ENCODE assay signal across 21 mouse cellular contexts in genomic region chr1:57358546-57358945, GRCm38 (mm10). TPM values are rescaled to one million over a fixed set of nuclear protein-coding genes. Genes with fewer than 3 reads are reported as not detected.
DNase-seq lines count a peak whose midpoint lies in the region; ATAC-seq and TF ChIP-seq lines count a peak whose summit lies in the region.
"Had no signal": no experiment of that assay in that cellular context is flagged by ENCODE, and none has a peak within 500 bp of the region (broad histone marks: within the 10 kb centered on the region; RNA-seq: fewer than 3 reads in every experiment).

No protein-coding gene starts in this region.

- no peaks in the 10 kb centered on the region for H3K36me3 ChIP-seq in embryonic facial prominence, embryonic 11.5 days (replicated peaks; ENCODE audit: control insufficient read depth, insufficient read depth, low read depth, low read length)
- H3K36me3 ChIP-seq in embryonic facial prominence, embryonic 10.5 days (replicated peaks): no peaks in the 10 kb centered on the region
- H3K36me3 ChIP-seq in limb, embryonic 11.5 days (ENCODE audit: control insufficient read depth, insufficient read depth, low read length): no peaks in the 10 kb centered on the region
- no peaks in the 10 kb centered on the region for H3K36me3 ChIP-seq in limb, embryonic 10.5 days
- no peaks in the 10 kb centered on the region for H3K36me3 ChIP-seq in neural tube, embryonic 14.5 days (ENCODE audit: control insufficient read depth, insufficient read depth, low read length)
- no peaks in the 10 kb centered on the region for H3K36me3 ChIP-seq in neural tube, embryonic 15.5 days
- H3K36me3 ChIP-seq: forebrain, embryonic 12.5 days; hindbrain, embryonic 12.5 days had no signal

- peak; percentile 48 for DNase-seq in embryonic facial prominence, embryonic 11.5 days (ENCODE audit: low spot score)
- no peak for DNase-seq in embryonic facial prominence, embryonic 10.5 days (ENCODE audit: low spot score)
- DNase-seq in limb, embryonic 11.5 days (ENCODE audit: low spot score): peak; percentile 32
- no peak for DNase-seq in limb, embryonic 10.5 days (ENCODE audit: low spot score)
- DNase-seq in neural tube, embryonic 10.5 days (ENCODE audit: extremely low spot score, low spot score): no peak
- DNase-seq in lung, adult 2 months: no peak
- DNase-seq: adrenal gland, postnatal 10 days; cerebellum, adult 11-12 months; cerebellum, adult 9-10 months; cerebellum, postnatal 36 days; gastrocnemius, adult 2 months; gastrocnemius, postnatal 25 days; heart, adult 11 months; heart, postnatal 10 days; heart, postnatal 4 days had no signal

- H3K27ac ChIP-seq in embryonic facial prominence, embryonic 11.5 days (replicated peaks; ENCODE audit: low read depth, low read length): no peak overlapping the region
- H3K27ac ChIP-seq in embryonic facial prominence, embryonic 10.5 days (replicated peaks): no peak overlapping the region
- H3K27ac ChIP-seq in limb, embryonic 11.5 days (replicated peaks; ENCODE audit: low read depth, low read length): no peak overlapping the region
- no peak overlapping the region for H3K27ac ChIP-seq in limb, embryonic 10.5 days
- no peak overlapping the region for H3K27ac ChIP-seq in neural tube, embryonic 14.5 days (ENCODE audit: low read depth, low read length)
- H3K27ac ChIP-seq in neural tube, embryonic 15.5 days (replicated peaks): no peak overlapping the region
- H3K27ac ChIP-seq: forebrain, embryonic 12.5 days; gastrocnemius, adult 2 months; hindbrain, embryonic 12.5 days had no signal

- no peak overlapping the region for H3K4me2 ChIP-seq in embryonic facial prominence, embryonic 11.5 days (ENCODE audit: low read depth, low read length)
- no peak overlapping the region for H3K4me2 ChIP-seq in limb, embryonic 11.5 days (ENCODE audit: low read depth, severe bottlenecking)
- H3K4me2 ChIP-seq in neural tube, embryonic 14.5 days (ENCODE audit: low read depth, low read length): no peak overlapping the region
- H3K4me2 ChIP-seq in neural tube, embryonic 15.5 days: no peak overlapping the region
- H3K4me2 ChIP-seq: forebrain, embryonic 12.5 days; hindbrain, embryonic 12.5 days had no signal

- WGBS in embryonic facial prominence, embryonic 11.5 days: 48% methylated on average over 5 of the region's 5 CpGs
- WGBS in embryonic facial prominence, embryonic 10.5 days: 55% methylated on average over 5 of the region's 5 CpGs
- WGBS in limb, embryonic 11.5 days: 34% methylated on average over 5 of the region's 5 CpGs
- 38% methylated on average over 5 of the region's 5 CpGs for WGBS in limb, embryonic 10.5 days
- 67% methylated on average over 5 of the region's 5 CpGs for WGBS in neural tube, embryonic 14.5 days
- WGBS in neural tube, embryonic 15.5 days: 49% methylated on average over 5 of the region's 5 CpGs
- WGBS in lung, adult 2 months: 91% methylated on average over 5 of the region's 5 CpGs

- H3K4me3 ChIP-seq in embryonic facial prominence, embryonic 11.5 days (ENCODE audit: low read depth, low read length): no peak overlapping the region
- H3K4me3 ChIP-seq in embryonic facial prominence, embryonic 10.5 days: no peak overlapping the region
- H3K4me3 ChIP-seq in limb, embryonic 11.5 days (ENCODE audit: low read depth, low read length): no peak overlapping the region
- no peak overlapping the region for H3K4me3 ChIP-seq in limb, embryonic 10.5 days
- no peak overlapping the region for H3K4me3 ChIP-seq in neural tube, embryonic 14.5 days (ENCODE audit: low read depth, low read length)
- H3K4me3 ChIP-seq in neural tube, embryonic 15.5 days (replicated peaks): no peak overlapping the region
- no peak overlapping the region for H3K4me3 ChIP-seq in lung, adult 2 months (replicated peaks; ENCODE audit: extremely low read depth, low read depth, low read length)
- H3K4me3 ChIP-seq: forebrain, embryonic 12.5 days; gastrocnemius, adult 2 months; hindbrain, embryonic 12.5 days had no signal

- H3K4me1 ChIP-seq in embryonic facial prominence, embryonic 11.5 days (ENCODE audit: control insufficient read depth, insufficient read depth, low read length): no peaks in the 10 kb centered on the region
- H3K4me1 ChIP-seq in embryonic facial prominence, embryonic 10.5 days: 0 out of 2 replicates have a peak, but pooled peaks cover 2% of the 10 kb centered on the region
- no peaks in the 10 kb centered on the region for H3K4me1 ChIP-seq in limb, embryonic 11.5 days (ENCODE audit: control insufficient read depth, insufficient read depth, low read length)
- H3K4me1 ChIP-seq in limb, embryonic 10.5 days: 0 out of 2 replicates have a peak, but pooled peaks cover 6% of the 10 kb centered on the region
- no peaks in the 10 kb centered on the region for H3K4me1 ChIP-seq in neural tube, embryonic 14.5 days (ENCODE audit: control insufficient read depth, insufficient read depth, low read length)
- no peaks in the 10 kb centered on the region for H3K4me1 ChIP-seq in neural tube, embryonic 15.5 days
- H3K4me1 ChIP-seq in lung, adult 2 months (ENCODE audit: control insufficient read depth, insufficient read depth, low read length): no peaks in the 10 kb centered on the region
- H3K4me1 ChIP-seq: forebrain, embryonic 12.5 days; hindbrain, embryonic 12.5 days had no signal

- H3K9me3 ChIP-seq in embryonic facial prominence, embryonic 11.5 days (replicated peaks; ENCODE audit: control insufficient read depth, low read length): no peaks in the 10 kb centered on the region
- no peaks in the 10 kb centered on the region for H3K9me3 ChIP-seq in embryonic facial prominence, embryonic 10.5 days
- no peaks in the 10 kb centered on the region for H3K9me3 ChIP-seq in limb, embryonic 11.5 days (ENCODE audit: control insufficient read depth, low read length)
- no peaks in the 10 kb centered on the region for H3K9me3 ChIP-seq in limb, embryonic 10.5 days (replicated peaks)
- no peaks in the 10 kb centered on the region for H3K9me3 ChIP-seq in neural tube, embryonic 14.5 days (ENCODE audit: control insufficient read depth, low read length)
- H3K9me3 ChIP-seq in neural tube, embryonic 15.5 days (replicated peaks): no peaks in the 10 kb centered on the region
- H3K9me3 ChIP-seq: forebrain, embryonic 12.5 days; hindbrain, embryonic 12.5 days had no signal

- no peak for TF ChIP-seq CTCF in lung, adult 2 months (IDR thresholded peaks at IDR 0.05; ENCODE audit: insufficient read depth, low read length)

- TF ChIP-seq POLR2A in lung, adult 2 months (IDR thresholded peaks at IDR 0.05; ENCODE audit: borderline replicate concordance, extremely low read depth, low read depth, low read length): no peak

- H3K27me3 ChIP-seq in embryonic facial prominence, embryonic 11.5 days (ENCODE audit: control insufficient read depth, insufficient read depth, low read length): no peaks in the 10 kb centered on the region
- H3K27me3 ChIP-seq in embryonic facial prominence, embryonic 10.5 days (replicated peaks; ENCODE audit: low read depth, poor library complexity, severe bottlenecking): no peaks in the 10 kb centered on the region
- H3K27me3 ChIP-seq in limb, embryonic 11.5 days (ENCODE audit: control insufficient read depth, insufficient read depth, low read length): no peaks in the 10 kb centered on the region
- H3K27me3 ChIP-seq in limb, embryonic 10.5 days (ENCODE audit: low read depth, poor library complexity, severe bottlenecking): no peaks in the 10 kb centered on the region
- no peaks in the 10 kb centered on the region for H3K27me3 ChIP-seq in neural tube, embryonic 14.5 days (ENCODE audit: control insufficient read depth, insufficient read depth, low read length)
- H3K27me3 ChIP-seq in neural tube, embryonic 15.5 days (replicated peaks): no peaks in the 10 kb centered on the region
- H3K27me3 ChIP-seq: forebrain, embryonic 12.5 days; hindbrain, embryonic 12.5 days had no signal

- ATAC-seq in embryonic facial prominence, embryonic 11.5 days (replicated peaks; ENCODE audit: insufficient number of reproducible peaks, low FRiP score, low TSS enrichment, low read depth): no peak
- ATAC-seq in limb, embryonic 11.5 days (ENCODE audit: insufficient number of reproducible peaks, low FRiP score, low TSS enrichment, low read depth): peak; percentile 17; the same call in 1 of the 2 replicates
- ATAC-seq in neural tube, embryonic 14.5 days (ENCODE audit: low read depth): peak; percentile 54; the same call in 1 of the 2 replicates
- ATAC-seq in neural tube, embryonic 15.5 days (ENCODE audit: low FRiP score): peak; percentile 55; the same call in 1 of the 2 replicates
- ATAC-seq: hindbrain, embryonic 16.5 days; inflammation-experienced regulatory T-cells, adult 6 months had no signal

- H3K9ac ChIP-seq in embryonic facial prominence, embryonic 11.5 days (replicated peaks; ENCODE audit: low read length): no peak overlapping the region
- H3K9ac ChIP-seq in limb, embryonic 11.5 days (ENCODE audit: low read length): no peak overlapping the region
- no peak overlapping the region for H3K9ac ChIP-seq in neural tube, embryonic 14.5 days (replicated peaks; ENCODE audit: low read depth, low read length)
- H3K9ac ChIP-seq in neural tube, embryonic 15.5 days (replicated peaks): no peak overlapping the region
- H3K9ac ChIP-seq: forebrain, embryonic 12.5 days; hindbrain, embryonic 12.5 days had no signal

RNA-seq across cellular contexts. Expression of gene 1700066M21Rik, which starts 18.9 kb away (rescaled TPM):
- 16.7 and 18.2 TPM in 2 replicates for polyA plus RNA-seq in embryonic facial prominence, embryonic 11.5 days (2014; fragmentation: Nextera tagmentation; extraction: Ambion mirVana)
- 8.6 and 11.0 TPM in 2 replicates for polyA plus RNA-seq in embryonic facial prominence, embryonic 10.5 days (2016; fragmentation: Nextera tagmentation; extraction: Ambion mirVana)
- polyA plus RNA-seq in limb, embryonic 11.5 days (2014; fragmentation: Nextera tagmentation; extraction: Ambion mirVana): 12.7 and 13.6 TPM in 2 replicates
- 9.5 and 10.5 TPM in 2 replicates for polyA plus RNA-seq in limb, embryonic 10.5 days (2016; fragmentation: Nextera tagmentation; extraction: Ambion mirVana)
- 25.2 and 26.3 TPM in 2 replicates for polyA plus RNA-seq in neural tube, embryonic 14.5 days (2014; fragmentation: Nextera tagmentation; extraction: Ambion mirVana)
- polyA plus RNA-seq in neural tube, embryonic 15.5 days (2015; fragmentation: Nextera tagmentation; extraction: Ambion mirVana): 18.6 and 21.8 TPM in 2 replicates
- polyA plus RNA-seq in lung, adult 2 months (2012; rRNA removed): 6.8 and 16.0 TPM in 2 replicates

RNA-seq across cellular contexts. Expression of gene Maip1, which starts 47.6 kb away (rescaled TPM):
- 19.4 and 21.1 TPM in 2 replicates for polyA plus RNA-seq in embryonic facial prominence, embryonic 11.5 days (2014; fragmentation: Nextera tagmentation; extraction: Ambion mirVana)
- 19.0 and 19.5 TPM in 2 replicates for polyA plus RNA-seq in embryonic facial prominence, embryonic 10.5 days (2016; fragmentation: Nextera tagmentation; extraction: Ambion mirVana)
- polyA plus RNA-seq in limb, embryonic 11.5 days (2014; fragmentation: Nextera tagmentation; extraction: Ambion mirVana): 19.8 and 21.2 TPM in 2 replicates
- polyA plus RNA-seq in limb, embryonic 10.5 days (2016; fragmentation: Nextera tagmentation; extraction: Ambion mirVana): 20.5 and 20.6 TPM in 2 replicates
- 16.2 and 18.0 TPM in 2 replicates for polyA plus RNA-seq in neural tube, embryonic 14.5 days (2014; fragmentation: Nextera tagmentation; extraction: Ambion mirVana)
- polyA plus RNA-seq in neural tube, embryonic 15.5 days (2015; fragmentation: Nextera tagmentation; extraction: Ambion mirVana): 17.5 and 18.1 TPM in 2 replicates
- 4.6 and 4.7 TPM in 2 replicates for polyA plus RNA-seq in lung, adult 2 months (2012; rRNA removed)

RNA-seq across cellular contexts. Expression of gene Tyw5, which starts 48.4 kb away (rescaled TPM):
- 27.0 and 29.1 TPM in 2 replicates for polyA plus RNA-seq in embryonic facial prominence, embryonic 11.5 days (2014; fragmentation: Nextera tagmentation; extraction: Ambion mirVana)
- 32.8 and 34.8 TPM in 2 replicates for polyA plus RNA-seq in embryonic facial prominence, embryonic 10.5 days (2016; fragmentation: Nextera tagmentation; extraction: Ambion mirVana)
- 26.0 and 29.2 TPM in 2 replicates for polyA plus RNA-seq in limb, embryonic 11.5 days (2014; fragmentation: Nextera tagmentation; extraction: Ambion mirVana)
- polyA plus RNA-seq in limb, embryonic 10.5 days (2016; fragmentation: Nextera tagmentation; extraction: Ambion mirVana): 32.3 and 35.9 TPM in 2 replicates
- 27.2 and 28.9 TPM in 2 replicates for polyA plus RNA-seq in neural tube, embryonic 14.5 days (2014; fragmentation: Nextera tagmentation; extraction: Ambion mirVana)
- 26.0 and 33.2 TPM in 2 replicates for polyA plus RNA-seq in neural tube, embryonic 15.5 days (2015; fragmentation: Nextera tagmentation; extraction: Ambion mirVana)
- 3.0 and 4.5 TPM in 2 replicates for polyA plus RNA-seq in lung, adult 2 months (2012; rRNA removed)

Comparison
In these comparisons a context has a peak if more than half of its experiments do, and no peak if none do; other contexts are left out.
1. DNase-seq: peak in embryonic facial prominence, embryonic 11.5 days (single experiment) and limb, embryonic 11.5 days (single experiment); none in embryonic facial prominence, embryonic 10.5 days (single experiment), limb, embryonic 10.5 days (single experiment), neural tube, embryonic 10.5 days (single experiment) and lung, adult 2 months (single experiment).